Mouse (Mus musculus): Measurements from ENCODE around the gene Hcn3. TPM values are rescaled to one million over a fixed set of nuclear protein-coding genes. Genes with fewer than 3 reads are reported as not detected.

The Hcn3 gene
- polyA plus RNA-seq (2016; fragmentation: Nextera tagmentation; extraction: Ambion mirVana), result 0.77 and 0.85 TPM in 2 replicates

- Histone ChIP-seq H3K27me3 (ENCODE audit: insufficient read depth, poor library complexity, severe bottlenecking) (peaks cover 30% of the 10 kb centered on the region), H3K4me3 (peak within 1 kb of the TSS; percentile 74), H3K36me3 (no peaks in the 10 kb centered on the region), H3K9me3 (no peaks in the 10 kb centered on the region), H3K27ac (peak within 1 kb of the TSS; percentile 62), H3K4me1 (peaks cover 27% of the 10 kb centered on the region)
- DNase-seq (ENCODE audit: low spot score), result peak; percentile 91
- under 1% methylated on average over 66 of the region's 66 CpGs for WGBS
Measured at GRCm38 (mm10) chr3:89159616-89160344, at the start of gene Hcn3. TSS of gene Hcn3 (minus strand) at chr3:89160196.

DNA sequence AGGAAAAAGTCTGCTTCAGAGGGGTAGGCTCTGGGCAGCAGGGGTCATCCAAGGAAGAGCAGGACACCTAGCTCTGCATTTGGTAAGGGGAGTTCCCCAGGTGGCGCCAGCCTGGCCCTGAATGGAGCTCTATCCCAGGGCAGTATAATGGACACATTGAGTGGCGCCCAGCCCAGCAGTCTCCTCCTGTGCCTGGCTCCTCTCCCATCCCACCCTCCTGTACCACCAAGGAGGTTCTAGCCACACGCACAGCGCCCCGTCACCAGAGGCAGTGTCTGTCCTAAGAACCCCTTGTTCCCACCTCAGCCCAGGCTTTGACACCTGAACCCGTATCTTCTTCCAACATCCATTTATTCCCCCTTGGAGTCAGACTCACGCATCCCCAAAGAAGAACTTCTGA lies 49.7 kb upstream of the Hcn3 start:
- H3K27me3 ChIP-seq (ENCODE audit: insufficient read depth, poor library complexity, severe bottlenecking), result no peaks in the 10 kb centered on the region
- no peak overlapping the region for H3K4me3 ChIP-seq
- H3K9me3 ChIP-seq, result no peaks in the 10 kb centered on the region
- peaks cover 67% of the 10 kb centered on the region for H3K36me3 ChIP-seq
- WGBS, result 90% methylated on average over 7 of the region's 7 CpGs
- H3K27ac ChIP-seq, result no peak overlapping the region
- H3K4me1 ChIP-seq, result peaks cover 21% of the 10 kb centered on the region
- DNase-seq (ENCODE audit: low spot score), result no peak

DNA sequence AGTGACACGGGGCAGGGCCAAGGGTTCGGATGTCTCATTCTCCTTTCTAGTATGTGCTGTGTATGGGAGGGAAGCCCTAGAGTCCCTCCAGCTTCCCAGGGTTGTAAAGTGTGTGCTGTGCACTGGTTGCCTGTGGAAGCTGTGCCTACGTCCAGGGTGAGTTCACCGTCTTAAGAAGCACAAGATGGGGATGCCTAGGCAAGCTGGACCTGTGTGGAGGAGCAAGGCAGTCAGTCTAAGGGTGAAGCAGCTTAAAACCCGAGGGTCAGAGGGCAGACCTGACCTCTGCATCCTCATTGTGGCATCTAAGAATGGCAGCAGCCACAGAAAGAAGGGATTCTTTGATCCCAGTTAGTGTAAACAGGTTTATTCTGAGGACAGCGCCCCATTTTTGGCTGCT lies 48.7 kb upstream of the Hcn3 start:
- 90% methylated on average over 6 of the region's 6 CpGs for WGBS
- Histone ChIP-seq H3K27me3 (ENCODE audit: insufficient read depth, poor library complexity, severe bottlenecking) (no peaks in the 10 kb centered on the region), H3K4me1 (peaks cover 11% of the 10 kb centered on the region), H3K36me3 (peaks cover 76% of the 10 kb centered on the region), H3K4me3 (no peak overlapping the region), H3K27ac (no peak overlapping the region), H3K9me3 (no peaks in the 10 kb centered on the region)
- no peak for DNase-seq (ENCODE audit: low spot score)

GRCm38 (mm10) chr3:89208075-89208657 lies 48.2 kb upstream of the Hcn3 start:
- Histone ChIP-seq H3K27ac (no peak overlapping the region), H3K9me3 (no peaks in the 10 kb centered on the region), H3K4me1 (peaks cover 13% of the 10 kb centered on the region), H3K27me3 (ENCODE audit: insufficient read depth, poor library complexity, severe bottlenecking) (no peaks in the 10 kb centered on the region), H3K36me3 (peaks cover 76% of the 10 kb centered on the region), H3K4me3 (no peak overlapping the region)
- WGBS, result 84% methylated on average over 13 of the region's 13 CpGs
- DNase-seq (ENCODE audit: low spot score), result no peak

DNA sequence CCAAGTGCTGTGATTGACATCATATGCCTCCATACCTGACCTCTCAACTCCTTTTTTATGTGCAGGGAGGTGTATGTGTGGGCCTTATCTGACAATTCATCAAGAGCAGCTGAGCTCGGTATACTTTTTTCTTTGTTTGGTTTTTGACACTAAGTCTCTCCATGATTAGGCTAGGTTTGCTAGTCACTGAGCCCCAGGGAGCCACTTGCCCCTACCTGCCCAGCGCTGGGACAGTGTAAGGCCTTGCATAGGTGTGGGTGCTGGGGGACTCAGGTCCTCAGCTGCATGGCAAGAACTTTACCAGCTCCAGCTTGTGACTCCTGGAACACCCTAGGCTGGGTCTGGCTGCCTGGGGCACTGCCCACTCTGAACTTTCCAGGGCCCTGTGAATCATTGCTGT lies 46.7 kb upstream of the Hcn3 start:
- Histone ChIP-seq H3K4me3 (no peak overlapping the region), H3K4me1 (peaks cover 6% of the 10 kb centered on the region), H3K27me3 (ENCODE audit: insufficient read depth, poor library complexity, severe bottlenecking) (no peaks in the 10 kb centered on the region), H3K27ac (no peak overlapping the region), H3K9me3 (no peaks in the 10 kb centered on the region), H3K36me3 (peaks cover 76% of the 10 kb centered on the region)
- DNase-seq (ENCODE audit: low spot score), result no peak
- 92% methylated on average over 2 of the region's 2 CpGs for WGBS

DNA sequence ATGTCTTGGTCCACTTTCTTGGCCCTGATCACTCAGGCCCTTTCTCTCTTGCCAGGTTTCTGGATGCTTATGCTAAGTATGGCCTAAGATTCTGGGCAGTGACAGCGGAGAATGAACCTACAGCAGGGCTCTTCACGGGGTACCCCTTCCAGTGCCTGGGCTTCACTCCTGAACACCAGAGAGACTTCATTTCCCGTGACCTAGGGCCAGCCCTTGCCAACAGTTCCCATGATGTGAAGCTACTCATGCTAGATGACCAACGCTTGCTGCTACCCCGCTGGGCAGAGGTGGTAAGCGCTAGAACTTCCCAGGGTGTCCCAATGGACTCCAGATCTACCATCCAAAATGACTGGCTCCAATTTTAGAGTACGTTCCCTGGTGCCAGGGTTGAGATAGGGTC lies 46.1 kb upstream of the Hcn3 start:
- Histone ChIP-seq H3K9me3 (no peaks in the 10 kb centered on the region), H3K27me3 (ENCODE audit: insufficient read depth, poor library complexity, severe bottlenecking) (no peaks in the 10 kb centered on the region), H3K36me3 (peaks cover 71% of the 10 kb centered on the region), H3K4me1 (peaks cover 6% of the 10 kb centered on the region), H3K27ac (no peak overlapping the region), H3K4me3 (no peak overlapping the region)
- DNase-seq (ENCODE audit: low spot score), result no peak
- 92% methylated on average over 7 of the region's 7 CpGs for WGBS

DNA sequence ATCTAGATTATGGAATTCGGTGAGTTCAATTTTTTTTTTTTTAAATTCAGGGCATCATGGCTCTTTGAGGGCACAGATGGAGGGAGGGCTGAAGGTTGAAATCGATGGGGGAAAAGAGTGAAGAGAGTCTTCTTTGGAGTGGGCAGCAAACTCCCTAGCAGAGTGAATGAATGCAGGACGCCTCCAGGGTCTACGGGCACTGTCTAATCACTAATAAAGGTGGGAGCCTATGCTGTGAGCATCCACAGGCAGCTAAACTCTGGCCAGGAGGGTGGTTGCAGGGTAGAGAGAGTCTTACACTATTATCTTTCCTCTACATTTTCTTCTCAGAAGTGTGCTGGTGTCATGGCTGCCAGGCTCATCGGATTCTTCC lies 43.1 kb upstream of the Hcn3 start:
- Histone ChIP-seq H3K4me3 (peak overlapping the region; percentile 72), H3K9me3 (no peaks in the 10 kb centered on the region), H3K36me3 (peaks cover 41% of the 10 kb centered on the region), H3K4me1 (peaks cover 6% of the 10 kb centered on the region), H3K27ac (peak overlapping the region; percentile 75), H3K27me3 (ENCODE audit: insufficient read depth, poor library complexity, severe bottlenecking) (no peaks in the 10 kb centered on the region)
- WGBS, result 37% methylated on average over 5 of the region's 5 CpGs
- no peak for DNase-seq (ENCODE audit: low spot score)

- Histone ChIP-seq H3K4me1 (peaks cover 6% of the 10 kb centered on the region), H3K9me3 (no peaks in the 10 kb centered on the region), H3K27me3 (ENCODE audit: insufficient read depth, poor library complexity, severe bottlenecking) (no peaks in the 10 kb centered on the region), H3K27ac (peak within 1 kb of the TSS; percentile 75), H3K36me3 (peaks cover 35% of the 10 kb centered on the region), H3K4me3 (peak within 1 kb of the TSS; percentile 72)
- peak; percentile 94 for DNase-seq (ENCODE audit: low spot score)
- 26% methylated on average over 13 of the region's 13 CpGs for WGBS
Measured at GRCm38 (mm10) chr3:89202253-89203141, 42.5 kb upstream of the Hcn3 start, which contains the start of gene Gba. TSS of gene Gba (plus strand) at chr3:89202928.

DNA sequence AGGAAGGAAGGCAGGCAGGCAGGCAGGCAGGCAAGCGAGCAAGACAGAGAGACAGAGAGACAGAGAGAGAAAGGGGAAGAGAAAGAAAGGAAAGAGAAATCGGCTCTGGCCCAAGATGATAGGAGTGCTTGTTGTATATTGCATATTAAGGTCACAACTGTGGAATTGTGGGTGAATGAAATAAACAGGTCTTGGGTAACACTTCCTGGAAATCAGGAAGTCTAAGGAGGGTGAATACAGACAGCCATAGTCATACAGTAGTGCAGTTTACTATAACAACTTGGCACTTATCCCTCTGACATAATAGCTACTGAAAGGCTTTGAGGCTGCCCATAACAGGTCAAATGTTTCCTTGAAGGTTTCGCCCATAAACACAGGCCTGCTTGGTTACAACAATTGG lies 39.8 kb upstream of the Hcn3 start:
- DNase-seq (ENCODE audit: low spot score), result no peak
- H3K27me3 ChIP-seq (ENCODE audit: insufficient read depth, poor library complexity, severe bottlenecking), result no peaks in the 10 kb centered on the region

DNA sequence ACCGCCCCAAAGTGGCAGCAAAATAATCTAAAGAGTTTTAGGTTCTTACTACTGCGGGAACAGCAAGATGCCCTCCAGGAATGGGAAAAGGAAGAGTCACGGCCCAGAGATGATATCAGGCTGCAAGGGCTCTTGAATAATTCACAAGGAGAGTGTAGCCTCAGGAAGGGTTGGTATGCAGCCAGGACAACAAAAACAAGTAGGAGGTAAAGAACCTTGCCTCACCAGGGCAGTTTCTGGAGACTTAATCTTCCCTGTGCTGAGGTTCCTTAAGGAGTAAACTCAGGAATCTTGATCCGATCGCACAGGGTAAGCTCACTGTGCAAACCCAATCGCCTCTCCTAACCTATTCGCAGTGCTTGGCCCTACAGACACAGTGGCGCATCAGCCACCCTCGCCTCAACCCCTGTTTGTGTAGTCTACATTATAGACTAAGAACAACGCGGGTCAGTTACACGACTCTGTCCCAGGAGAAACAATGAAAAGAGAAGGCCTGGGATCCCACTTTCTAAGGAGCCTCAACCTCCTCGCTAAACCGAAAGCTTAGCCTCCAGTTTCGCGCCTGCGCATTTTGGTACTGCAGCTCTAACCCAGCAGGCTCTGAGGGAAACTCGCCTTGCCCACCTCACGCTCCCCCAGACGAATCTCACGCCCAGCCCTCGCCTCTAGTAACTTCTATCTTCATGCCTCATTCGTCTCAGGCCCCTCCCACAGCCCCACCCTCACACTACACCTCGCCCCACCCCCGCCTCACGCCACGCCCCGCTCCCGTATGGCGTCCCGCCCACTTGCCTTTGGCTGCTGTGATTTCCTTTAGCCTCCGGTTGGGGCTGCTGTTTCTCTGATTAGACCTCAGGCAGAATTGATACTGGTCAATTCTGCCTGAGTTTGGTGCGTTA lies 36.2 kb upstream of the Hcn3 start:
- WGBS, result 9% methylated on average over 33 of the region's 33 CpGs

More for the DNA sequence above, 39.8 kb upstream of the Hcn3 start:
- Histone ChIP-seq H3K36me3 (peaks cover 10% of the 10 kb centered on the region), H3K4me1 (peaks cover 19% of the 10 kb centered on the region), H3K27ac (no peak overlapping the region), H3K4me3 (no peak overlapping the region), H3K9me3 (no peaks in the 10 kb centered on the region)
- WGBS, result 71% methylated on average over 3 of the region's 3 CpGs

GRCm38 (mm10) chr3:89193853-89194252 lies 33.9 kb upstream of the Hcn3 start:
- Histone ChIP-seq H3K9me3 (no peaks in the 10 kb centered on the region), H3K36me3 (no peaks in the 10 kb centered on the region), H3K4me1 (peaks cover 13% of the 10 kb centered on the region), H3K27ac (no peak overlapping the region), H3K4me3 (no peak overlapping the region), H3K27me3 (ENCODE audit: insufficient read depth, poor library complexity, severe bottlenecking) (0 out of 2 replicates have a peak, but pooled peaks cover under 1% of the 10 kb centered on the region)
- WGBS, result 88% methylated on average over 2 of the region's 2 CpGs
- no peak for DNase-seq (ENCODE audit: low spot score)

More for the DNA sequence above, 36.2 kb upstream of the Hcn3 start:
- Histone ChIP-seq H3K4me3 (peak overlapping the region; percentile 62), H3K27ac (peak overlapping the region; percentile 89), H3K4me1 (peaks cover 13% of the 10 kb centered on the region), H3K27me3 (ENCODE audit: insufficient read depth, poor library complexity, severe bottlenecking) (no peaks in the 10 kb centered on the region), H3K9me3 (no peaks in the 10 kb centered on the region), H3K36me3 (no peaks in the 10 kb centered on the region)
- DNase-seq (ENCODE audit: low spot score), result peak; percentile 98

- DNase-seq (ENCODE audit: low spot score), result no peak
- no peak overlapping the region for H3K27ac ChIP-seq
- no peak overlapping the region for H3K4me3 ChIP-seq
- peaks cover 5% of the 10 kb centered on the region; the same call in 1 of the 2 replicates for H3K27me3 ChIP-seq (ENCODE audit: insufficient read depth, poor library complexity, severe bottlenecking)
- peaks cover 18% of the 10 kb centered on the region for H3K4me1 ChIP-seq
- peaks cover 5% of the 10 kb centered on the region for H3K36me3 ChIP-seq
- 83% methylated on average over 1 of the region's 1 CpGs for WGBS
- no peaks in the 10 kb centered on the region for H3K9me3 ChIP-seq
Measured at GRCm38 (mm10) chr3:89193351-89193750, 33.4 kb upstream of the Hcn3 start.

Measured in heart, embryonic 10.5 days (tissue).